Mouse (Mus musculus): Measurements from ENCODE around the gene Oas1h.
A peak's percentile ranks its signal among the peaks of the same experiment; 100 is the strongest.
"Not testable (repeated sequence)": the region's sequence is repeated elsewhere in the genome, so short reads cannot be mapped to it uniquely, and the experiment has no call there.

Gene Oas1h

DNA sequence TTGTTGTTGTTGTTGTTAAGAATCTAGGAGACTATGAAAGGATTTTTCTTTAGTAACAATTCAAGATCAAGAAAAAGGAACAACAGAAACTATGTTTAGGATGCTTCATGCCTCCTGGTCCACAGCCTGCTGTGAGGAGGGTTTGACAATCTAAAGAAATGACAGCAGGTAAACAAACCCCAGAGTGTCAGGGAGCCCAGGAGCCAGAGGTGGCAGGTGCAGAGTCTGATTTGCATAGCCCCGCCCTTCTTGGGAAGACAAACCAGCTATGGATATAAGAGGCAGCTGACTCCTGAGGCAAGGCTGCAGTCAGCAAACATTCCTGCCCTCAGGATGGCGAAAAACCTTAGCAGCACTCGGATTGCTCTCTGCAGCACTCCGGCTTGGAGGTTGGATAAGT, at the start of gene Oas1h:
TSS of gene Oas1h (plus strand) at position 301 of the 400 bp plus-strand sequence.
- no peak for DNase-seq (ENCODE audit: low spot score)

GRCm38 (mm10) chr5:120811951-120812819, 49.0 kb upstream of the Oas1h start, which contains the start of gene Oas1c:
Oas1c (minus strand) TSS chr5:120812514.
- DNase-seq (ENCODE audit: low spot score): peak; percentile 82

DNA sequence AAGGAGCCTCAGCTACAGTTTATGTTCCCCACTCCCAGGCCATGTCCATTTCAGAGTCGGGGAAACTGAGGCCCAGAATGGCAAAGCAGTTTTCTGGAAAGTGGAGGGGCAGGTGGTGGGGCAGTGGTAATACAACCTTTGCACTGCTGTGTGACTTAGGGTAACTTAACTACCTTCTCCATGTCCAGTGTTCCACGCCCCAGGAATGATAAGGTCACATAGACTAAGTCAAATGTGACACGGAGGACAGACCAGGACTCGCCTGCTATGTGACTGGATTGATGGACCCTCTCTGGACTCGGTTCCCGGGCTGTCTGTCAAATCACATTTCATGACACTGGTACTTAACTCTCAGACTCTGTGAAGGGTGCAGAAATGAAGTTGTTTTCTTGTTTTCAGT, 48.2 kb upstream of the Oas1h start:
- DNase-seq (ENCODE audit: low spot score): no peak

GRCm38 (mm10) chr5:120815949-120816348, 45.3 kb upstream of the Oas1h start:
- DNase-seq (ENCODE audit: low spot score): peak; percentile 60

DNA sequence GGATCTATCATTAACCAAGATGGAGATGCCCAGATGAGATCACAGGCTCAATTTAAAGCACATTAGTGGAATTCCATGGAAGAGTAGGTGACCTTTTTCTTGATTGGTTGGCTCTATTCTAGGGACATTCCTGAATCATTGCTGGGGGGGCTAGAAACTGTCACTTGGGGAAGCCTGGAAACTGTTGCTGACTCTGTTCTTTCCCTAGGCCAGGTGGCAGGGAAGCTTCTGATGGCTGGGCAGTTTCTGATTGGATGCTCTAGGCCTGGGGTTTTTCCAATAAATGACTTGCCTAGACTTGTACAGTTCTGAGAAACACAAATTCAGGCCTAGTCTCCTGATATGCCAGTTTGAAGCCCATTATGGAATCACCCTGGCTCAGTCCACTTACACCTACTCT, 42.2 kb upstream of the Oas1h start:
- DNase-seq (ENCODE audit: low spot score): no peak

GRCm38 (mm10) chr5:120831031-120831430, 30.2 kb upstream of the Oas1h start:
- DNase-seq (ENCODE audit: low spot score): peak; percentile 76

- no peak for DNase-seq (ENCODE audit: low spot score)
Measured at GRCm38 (mm10) chr5:120833335-120834280, 27.6 kb upstream of the Oas1h start.

GRCm38 (mm10) chr5:120836731-120837585, 24.3 kb upstream of the Oas1h start:
- DNase-seq (ENCODE audit: low spot score): peak; percentile 46

DNA sequence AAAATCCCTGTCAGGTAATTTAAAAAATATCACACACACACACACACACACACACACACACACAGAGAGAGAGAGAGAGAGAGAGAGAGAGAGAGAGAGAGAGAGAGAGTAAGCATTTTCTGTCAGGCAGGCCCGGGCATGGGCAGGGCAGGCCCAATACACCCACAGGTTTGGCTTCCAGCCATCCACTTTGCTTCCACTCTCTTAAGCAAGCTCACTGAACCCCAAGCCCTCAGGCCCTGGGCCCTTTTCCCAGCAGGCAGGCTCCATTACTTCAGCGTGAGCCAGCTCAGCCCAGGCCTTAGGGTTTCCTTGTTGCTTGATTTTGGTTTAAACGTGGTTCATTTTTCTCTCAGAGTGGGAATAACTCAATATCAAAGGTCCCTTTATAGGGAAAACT, 16.5 kb upstream of the Oas1h start:
- no peak for DNase-seq (ENCODE audit: low spot score)

DNA sequence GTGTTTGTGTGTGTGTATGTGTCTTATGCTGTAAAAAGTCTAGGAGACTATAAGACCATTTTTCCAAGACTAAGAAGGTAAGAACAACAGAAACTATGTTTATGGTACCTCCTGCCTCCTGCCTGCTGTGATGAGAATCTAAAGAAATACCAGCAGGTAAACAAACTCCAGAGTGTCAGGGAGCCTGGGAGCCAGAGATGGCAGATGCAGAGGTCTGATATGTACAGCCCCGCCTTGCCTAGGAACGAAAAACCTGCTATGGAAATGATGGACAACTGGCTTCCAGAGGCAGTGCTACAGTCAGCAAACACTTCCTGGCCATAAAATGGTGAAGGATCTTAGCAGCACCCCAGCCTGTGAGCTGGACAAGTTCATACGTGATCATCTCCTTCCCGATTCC, 14.2 kb upstream of the Oas1h start, which contains the start of gene Oas1f:
TSS of gene Oas1f (plus strand) at position 301 of the 400 bp plus-strand sequence.
- no peak for DNase-seq (ENCODE audit: low spot score)

GRCm38 (mm10) chr5:120849601-120850136, 11.6 kb upstream of the Oas1h start:
- DNase-seq (ENCODE audit: low spot score): peak; percentile 33

DNA sequence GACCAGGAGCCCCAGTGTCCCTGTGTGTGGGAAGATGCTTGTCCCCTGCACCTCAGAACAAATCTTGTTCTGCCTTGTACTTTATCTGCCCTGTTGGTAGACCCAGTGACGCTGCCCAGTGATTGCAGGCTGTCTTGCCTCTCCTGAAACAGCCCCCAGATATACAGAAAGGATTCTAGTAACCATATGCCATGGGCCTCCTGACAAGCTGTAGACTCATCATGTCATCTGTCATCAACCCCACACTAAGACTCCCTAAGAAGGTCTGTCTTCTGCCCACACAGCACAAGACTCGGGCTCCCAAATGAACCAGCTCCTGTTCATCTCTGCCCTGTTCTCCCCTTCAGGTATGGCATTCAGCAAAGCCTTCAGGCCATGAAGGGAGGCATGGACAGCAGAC, 2.0 kb upstream of the Oas1h start:
- no peak for DNase-seq (ENCODE audit: low spot score)

DNA sequence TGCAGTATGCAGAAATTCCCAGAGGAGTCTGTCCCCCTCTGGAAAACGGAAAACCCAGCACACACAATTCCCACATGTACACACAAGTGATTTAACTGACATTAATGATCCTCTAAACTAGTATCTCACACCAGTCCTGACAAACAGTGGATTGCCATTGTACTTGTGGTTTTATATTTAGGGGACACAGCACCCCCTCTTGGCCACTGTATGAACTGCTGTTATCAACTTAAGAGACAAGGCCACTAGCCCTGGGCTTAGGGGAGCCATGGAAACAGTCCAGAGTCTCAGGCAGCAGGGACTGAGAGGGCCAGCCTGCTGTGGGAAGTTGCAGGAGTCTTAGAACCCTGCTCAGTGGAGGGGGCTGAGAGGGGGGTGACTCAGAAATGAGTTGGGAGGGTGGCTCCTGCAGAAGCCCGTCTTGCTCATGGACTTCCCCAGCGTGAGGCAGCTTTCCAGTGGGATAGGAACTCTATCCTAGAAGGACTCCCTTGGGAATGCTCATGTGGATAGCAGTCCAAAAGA, 4.2 kb downstream of the Oas1h start:
- DNase-seq (ENCODE audit: low spot score): peak; percentile 13

- no peak for DNase-seq (ENCODE audit: low spot score)
Measured at GRCm38 (mm10) chr5:120869436-120870015, 8.3 kb downstream of the Oas1h start.

DNA sequence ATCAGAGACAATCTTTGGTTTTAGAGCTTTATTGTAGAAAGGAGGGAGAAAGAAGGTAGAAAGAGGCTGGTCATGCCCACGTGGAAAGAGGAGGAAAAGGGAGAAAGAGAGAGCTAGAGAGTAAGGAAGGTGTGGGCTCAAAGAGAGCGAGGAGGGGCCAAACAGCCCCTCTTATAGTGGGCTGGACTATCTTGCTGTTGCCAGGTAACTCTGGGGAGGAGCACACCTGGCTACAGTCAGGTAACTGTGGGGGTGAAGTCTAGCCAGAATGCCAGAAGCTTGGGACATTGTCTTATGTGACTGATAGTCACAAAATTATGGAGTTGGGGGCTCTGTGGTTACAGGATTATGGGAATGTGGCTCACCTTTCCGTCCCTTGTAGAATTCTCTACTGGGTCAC, 8.9 kb downstream of the Oas1h start:
- DNase-seq (ENCODE audit: low spot score): no peak

GRCm38 (mm10) chr5:120870782-120871181, 9.6 kb downstream of the Oas1h start:
- DNase-seq (ENCODE audit: low spot score): no peak

DNA sequence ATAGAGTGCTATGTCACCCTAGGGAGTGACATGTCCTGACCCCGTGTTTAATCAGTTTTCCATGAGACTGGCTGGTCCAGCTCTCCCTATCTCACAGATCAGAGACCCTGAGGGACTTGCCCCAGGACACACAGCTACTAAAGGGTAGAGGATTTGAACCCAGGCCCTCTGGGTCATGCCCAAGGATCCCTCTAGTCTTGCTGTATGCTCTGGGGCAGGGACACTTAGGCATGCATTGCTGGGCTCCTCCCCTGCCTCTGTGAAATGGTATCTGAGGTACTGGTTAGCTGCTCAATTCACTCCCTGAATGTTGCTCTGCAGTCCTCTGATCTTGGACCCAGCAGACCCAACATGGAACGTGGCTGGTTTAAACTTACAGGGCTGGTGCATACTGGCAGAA, 10.2 kb downstream of the Oas1h start:
- DNase-seq (ENCODE audit: low spot score): no peak

GRCm38 (mm10) chr5:120876839-120877238, 15.6 kb downstream of the Oas1h start:
- DNase-seq (ENCODE audit: low spot score): not testable (repeated sequence)

DNA sequence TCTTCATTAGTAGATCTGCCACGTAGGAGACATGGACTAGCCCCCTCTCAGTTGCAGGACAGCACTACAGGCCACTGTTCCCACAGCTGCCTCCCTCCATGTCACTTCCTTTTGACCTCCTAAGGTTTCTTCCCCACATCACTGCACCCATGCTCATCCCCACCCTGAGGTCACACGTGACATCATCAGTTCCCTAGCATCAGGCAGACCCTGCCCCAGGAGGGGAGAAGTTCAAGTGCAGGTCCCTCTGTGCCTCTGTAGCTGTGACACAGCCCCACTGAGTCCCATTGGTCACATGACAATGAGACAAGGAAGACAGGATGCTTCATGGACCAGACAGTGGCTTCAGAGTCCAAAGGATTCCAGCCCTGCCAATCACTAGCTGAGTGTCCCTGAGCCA, 16.2 kb downstream of the Oas1h start:
- not testable (repeated sequence) for DNase-seq (ENCODE audit: low spot score)

GRCm38 (mm10) chr5:120878803-120879202, 17.6 kb downstream of the Oas1h start:
- not testable (repeated sequence) for DNase-seq (ENCODE audit: low spot score)

DNA sequence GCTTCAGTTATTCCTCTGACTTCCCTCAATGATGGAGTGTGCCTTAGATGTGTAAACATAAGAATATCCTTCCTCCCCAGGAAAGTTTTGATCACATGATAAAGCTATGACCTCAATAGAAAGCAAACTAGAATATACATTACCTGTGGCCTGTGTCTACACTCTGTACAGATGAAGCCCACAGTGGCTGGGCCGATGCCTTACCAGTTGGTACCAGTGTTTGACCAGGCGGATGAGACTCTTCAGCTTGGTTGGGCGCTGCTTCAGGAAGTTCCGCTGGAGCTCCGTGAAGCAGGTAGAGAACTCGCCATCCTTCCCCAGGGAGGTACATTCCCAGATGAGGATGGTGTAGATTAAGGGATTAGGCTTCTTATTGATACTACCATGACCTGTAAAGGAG, 20.5 kb downstream of the Oas1h start:
- DNase-seq (ENCODE audit: low spot score): not testable (repeated sequence)

Data from T-cell, adult 2 months (primary cell).